14 mouse cellular contexts compared by ENCODE assay signal in genomic region chr10:25284427-25285099, GRCm38 (mm10). TPM values are rescaled to one million over a fixed set of nuclear protein-coding genes. Genes with fewer than 3 reads are reported as not detected.
A peak's percentile ranks its signal among the peaks of the same experiment; 100 is the strongest.
DNase-seq lines count a peak whose midpoint lies in the region; ATAC-seq and TF ChIP-seq lines count a peak whose summit lies in the region.
"Had no signal": no experiment of that assay in that cellular context is flagged by ENCODE, and none has a peak within 500 bp of the region (broad histone marks: within the 10 kb centered on the region; RNA-seq: fewer than 3 reads in every experiment).

No protein-coding gene starts in this region.

- no peaks in the 10 kb centered on the region for H3K4me1 ChIP-seq in intestine, postnatal 0 days (replicated peaks; ENCODE audit: control insufficient read depth, insufficient read depth, low read length)
- no peaks in the 10 kb centered on the region for H3K4me1 ChIP-seq in intestine, embryonic 15.5 days (replicated peaks)
- H3K4me1 ChIP-seq: limb, embryonic 13.5 days had no signal

- H3K9ac ChIP-seq in intestine, postnatal 0 days (ENCODE audit: low read depth, low read length): no peak overlapping the region
- H3K9ac ChIP-seq in intestine, embryonic 15.5 days: no peak overlapping the region
- H3K9ac ChIP-seq: heart, embryonic 13.5 days; limb, embryonic 13.5 days; lung, embryonic 15.5 days had no signal

- 88% methylated on average over 8 of the region's 8 CpGs for WGBS in intestine, postnatal 0 days
- 87% methylated on average over 8 of the region's 8 CpGs for WGBS in intestine, embryonic 15.5 days

- no peak for ATAC-seq in intestine, postnatal 0 days
- ATAC-seq in intestine, embryonic 15.5 days: no peak
- peak; percentile 100 for ATAC-seq in granulocyte monocyte progenitor cell, adult 5-6 weeks (replicated peaks; ENCODE audit: poor library complexity, severe bottlenecking)
- ATAC-seq: activated CD4-positive, CD25-positive, alpha-beta regulatory T cell, adult 4 months had no signal

- DNase-seq in lung, postnatal 36 days: peak; percentile 54
- DNase-seq in lung, adult 18-20 months: no peak
- no peak for DNase-seq in retina, postnatal 1 day
- DNase-seq in thymus, adult 18-20 months: no peak
- DNase-seq: cerebellum, postnatal 10 days; gastrocnemius, postnatal 10 days; kidney, adult 11 months had no signal

- 0 out of 2 replicates have a peak, but pooled peaks cover 7% of the 10 kb centered on the region for H3K36me3 ChIP-seq in intestine, postnatal 0 days (ENCODE audit: control insufficient read depth, insufficient read depth)
- no peaks in the 10 kb centered on the region for H3K36me3 ChIP-seq in intestine, embryonic 15.5 days
- H3K36me3 ChIP-seq: lung, embryonic 15.5 days had no signal

- TF ChIP-seq CTCF in intestine, postnatal 0 days (IDR thresholded peaks at IDR 0.05; ENCODE audit: low read depth): peak; percentile 25; the same call in 1 of the 2 replicates

- H3K27me3 ChIP-seq in intestine, postnatal 0 days (replicated peaks; ENCODE audit: control insufficient read depth, insufficient read depth, low read length): no peaks in the 10 kb centered on the region
- no peaks in the 10 kb centered on the region for H3K27me3 ChIP-seq in intestine, embryonic 15.5 days (replicated peaks)
- H3K27me3 ChIP-seq: heart, embryonic 13.5 days; limb, embryonic 13.5 days; lung, embryonic 15.5 days had no signal

- no peak overlapping the region for H3K4me2 ChIP-seq in intestine, postnatal 0 days (replicated peaks; ENCODE audit: low read depth)
- no peak overlapping the region for H3K4me2 ChIP-seq in intestine, embryonic 15.5 days (replicated peaks)
- H3K4me2 ChIP-seq: heart, embryonic 13.5 days; limb, embryonic 13.5 days; lung, embryonic 15.5 days had no signal

- H3K9me3 ChIP-seq in intestine, postnatal 0 days (ENCODE audit: control insufficient read depth): no peaks in the 10 kb centered on the region
- H3K9me3 ChIP-seq in intestine, embryonic 15.5 days: no peaks in the 10 kb centered on the region
- H3K9me3 ChIP-seq: heart, embryonic 13.5 days; limb, embryonic 13.5 days; lung, embryonic 15.5 days had no signal

- no peak overlapping the region for H3K27ac ChIP-seq in intestine, postnatal 0 days (ENCODE audit: low read depth, low read length)
- H3K27ac ChIP-seq in intestine, embryonic 15.5 days: no peak overlapping the region
- H3K27ac ChIP-seq: heart, embryonic 13.5 days; limb, embryonic 13.5 days; lung, embryonic 15.5 days had no signal

- no peak overlapping the region for H3K4me3 ChIP-seq in intestine, postnatal 0 days (ENCODE audit: low read depth, low read length)
- no peak overlapping the region for H3K4me3 ChIP-seq in intestine, embryonic 15.5 days (replicated peaks)
- H3K4me3 ChIP-seq: heart, embryonic 13.5 days; limb, embryonic 13.5 days; lung, embryonic 15.5 days had no signal

RNA-seq across cellular contexts. Expression of gene Akap7, which starts 23.1 kb away (rescaled TPM):
- polyA plus RNA-seq in intestine, postnatal 0 days (2015; fragmentation: Nextera tagmentation; extraction: Ambion mirVana): 42.3 and 51.6 TPM in 2 replicates
- 41.9 and 45.6 TPM in 2 replicates for polyA plus RNA-seq in intestine, embryonic 15.5 days (2015; fragmentation: Nextera tagmentation; extraction: Ambion mirVana)
- 10.9 and 19.6 TPM in 2 replicates for total RNA-seq in granulocyte monocyte progenitor cell, adult 5-6 weeks (2014; fragmentation: Nextera tagmentation)
- 18.7 and 23.1 TPM in 2 replicates for total RNA-seq in granulocyte monocyte progenitor cell, adult 5-6 weeks (2017)
